Mouse (Mus musculus) gastrocnemius, adult 18-20 months (tissue): ENCODE measurements around the gene Unc13d. TPM values are rescaled to one million over a fixed set of nuclear protein-coding genes. Genes with fewer than 3 reads are reported as not detected.

Source experiments
- DNase-seq: peaks from one replicate; pipeline ENCODE4 v3.0.0; 2021; ENCODE audit warnings: low spot score
- total RNA-seq, 2 experiments: library from RNA; stranded (reverse); gene quantifications; 2 replicates each; pipeline ENCODE4 v1.2.3; 2021

Gene Unc13d
- total RNA-seq, 2 experiments from 2014 or later = 0.23 to 0.88 TPM

DNA sequence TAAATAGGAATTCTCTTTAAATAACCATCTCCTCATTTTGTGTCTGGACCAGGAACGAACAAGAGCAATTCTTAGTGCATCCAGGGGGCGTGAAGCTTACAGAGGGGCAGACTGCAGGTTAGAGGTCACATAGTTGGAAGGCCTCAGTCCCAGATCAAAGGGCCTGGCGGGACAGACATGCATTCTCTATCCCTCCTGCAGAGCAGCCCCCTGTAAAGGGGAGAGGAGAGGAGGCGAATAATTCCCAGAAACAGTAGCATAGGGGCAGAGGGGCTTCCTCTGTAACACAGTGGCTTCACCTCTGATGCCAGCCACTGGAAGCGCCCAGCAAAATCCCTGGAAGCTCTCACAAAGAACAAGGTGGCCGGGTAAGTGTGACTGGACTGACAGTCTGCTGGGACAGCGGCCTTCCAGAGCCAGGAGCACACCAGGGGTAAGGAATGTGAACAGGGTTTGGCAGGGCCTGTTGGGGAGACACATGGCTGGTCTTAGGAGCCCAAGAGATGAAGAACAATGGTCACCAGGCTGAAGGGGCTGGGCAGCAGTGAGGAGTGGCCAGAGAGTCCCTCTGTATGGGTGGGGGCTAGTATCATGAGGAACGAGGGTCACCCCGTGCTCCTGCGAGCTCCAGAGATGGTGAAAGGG, 1.0 kb upstream of the Unc13d start:
- no peak for DNase-seq

DNA sequence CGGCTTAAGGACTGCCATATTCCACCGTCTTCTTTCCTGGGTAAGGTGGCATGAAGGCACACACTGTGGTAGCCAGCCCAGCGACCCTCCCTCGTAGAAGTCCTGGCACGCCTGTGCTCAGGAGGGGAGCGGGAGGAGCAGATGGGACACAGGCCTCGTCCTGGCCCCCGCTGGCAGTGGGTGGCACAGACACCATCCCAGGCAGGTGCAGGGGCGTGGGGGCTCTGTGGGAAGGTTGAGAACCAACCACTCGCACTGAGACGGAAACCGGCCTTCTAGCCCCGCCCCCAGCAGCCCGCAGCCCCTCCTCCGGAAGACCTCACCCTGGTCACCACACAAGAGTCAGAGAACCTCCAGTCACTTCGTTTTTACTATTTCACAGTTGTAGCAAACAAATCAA, 460 bp upstream of the Unc13d start:
- peak; percentile 31 for DNase-seq

DNA sequence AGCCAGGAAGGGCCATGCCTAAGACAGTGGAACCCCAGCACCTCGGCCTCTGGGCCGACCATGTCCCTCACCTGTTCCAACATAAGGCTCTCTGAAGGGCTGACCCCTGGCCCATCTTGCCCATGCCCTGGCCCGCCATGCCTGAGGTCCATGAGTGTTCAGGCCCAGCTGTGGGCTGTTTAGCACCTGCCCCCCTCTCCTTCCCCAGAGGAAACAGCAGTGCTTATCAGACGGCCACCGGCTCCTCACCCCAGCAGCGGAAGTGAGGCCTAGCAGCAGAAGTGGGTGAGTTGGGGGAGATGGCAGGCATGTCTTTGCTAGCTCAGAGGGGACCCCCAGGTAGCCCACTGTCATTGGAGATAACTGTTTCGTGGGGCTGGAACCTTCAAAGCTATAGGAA, 925 bp downstream of the Unc13d start:
- DNase-seq = no peak

DNA sequence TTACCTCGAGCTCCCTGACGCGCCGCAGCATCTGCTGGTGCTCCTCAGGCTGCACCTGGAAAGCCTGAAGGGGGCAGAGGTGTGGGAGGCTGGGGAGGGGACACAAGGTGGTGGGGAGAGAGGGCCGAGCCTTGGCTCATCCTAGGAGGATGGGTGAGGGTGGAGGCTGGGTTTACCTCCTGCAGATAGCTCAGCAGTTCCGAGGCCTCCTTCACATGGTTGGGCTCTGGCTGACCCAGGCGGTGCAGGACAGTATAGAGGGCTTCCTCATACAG, 1.6 kb downstream of the Unc13d start:
- DNase-seq = no peak

DNA sequence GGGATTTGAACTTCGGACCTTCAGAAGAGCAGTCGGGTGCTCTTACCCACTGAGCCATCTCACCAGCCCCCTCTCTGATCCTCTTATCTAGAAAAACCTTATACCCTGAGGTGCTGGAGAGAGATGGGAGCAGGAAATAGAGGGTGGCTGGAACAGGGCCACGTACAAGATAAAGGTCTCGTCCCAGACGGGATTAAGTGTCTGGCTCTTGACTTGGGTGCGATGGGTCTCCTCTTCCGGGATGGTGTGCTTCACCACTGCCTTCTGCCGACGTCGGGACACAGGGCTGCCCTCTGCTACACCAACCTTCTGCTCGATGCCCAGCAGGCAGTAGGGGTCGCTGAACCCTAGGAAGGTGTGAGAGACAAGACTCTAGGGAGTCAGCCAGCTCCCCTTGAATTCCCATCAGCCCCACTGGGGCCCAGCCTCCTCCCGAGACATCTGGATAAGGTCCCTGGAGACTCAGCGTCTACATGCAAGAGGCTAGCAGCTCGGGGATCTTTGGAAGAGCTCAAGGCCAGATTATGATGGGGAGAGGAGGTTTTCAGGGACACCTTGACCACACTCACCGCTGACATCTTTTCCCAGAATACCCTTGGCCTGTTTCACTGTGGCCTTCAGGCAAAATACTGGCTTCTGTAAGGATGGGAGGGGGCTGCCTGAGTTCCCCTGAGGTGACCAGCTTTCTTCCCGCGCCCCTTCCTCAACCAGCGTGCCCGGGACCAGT, 2.1 kb downstream of the Unc13d start:
- DNase-seq = no peak

DNA sequence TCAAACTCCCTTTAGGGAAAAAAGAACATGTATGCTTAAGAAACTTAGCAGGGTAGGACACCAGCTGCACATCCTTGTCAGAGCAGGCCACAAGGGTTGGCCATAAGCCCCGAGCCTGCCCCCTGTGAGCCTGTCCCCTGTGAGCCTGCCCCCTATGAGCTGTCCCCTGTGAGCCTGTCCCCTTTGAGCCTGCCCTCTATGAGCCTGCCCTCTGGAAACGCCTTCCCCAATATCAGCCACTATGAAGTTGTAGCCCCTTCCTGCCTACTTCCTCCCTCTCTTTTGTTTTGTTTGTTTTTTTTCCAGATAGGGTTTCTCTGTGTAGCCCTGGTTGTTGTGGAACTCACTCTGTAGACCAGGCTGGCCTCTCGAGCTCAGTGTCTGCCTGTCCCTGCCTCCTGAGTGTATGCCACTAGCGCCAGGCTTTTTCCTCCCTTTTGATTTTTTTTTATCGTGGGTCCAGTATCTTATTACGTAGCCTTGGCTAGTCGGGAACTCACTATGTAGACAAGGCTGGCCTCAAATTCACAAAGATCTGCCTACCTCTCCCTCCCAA, 3.2 kb downstream of the Unc13d start:
- no peak for DNase-seq

DNA sequence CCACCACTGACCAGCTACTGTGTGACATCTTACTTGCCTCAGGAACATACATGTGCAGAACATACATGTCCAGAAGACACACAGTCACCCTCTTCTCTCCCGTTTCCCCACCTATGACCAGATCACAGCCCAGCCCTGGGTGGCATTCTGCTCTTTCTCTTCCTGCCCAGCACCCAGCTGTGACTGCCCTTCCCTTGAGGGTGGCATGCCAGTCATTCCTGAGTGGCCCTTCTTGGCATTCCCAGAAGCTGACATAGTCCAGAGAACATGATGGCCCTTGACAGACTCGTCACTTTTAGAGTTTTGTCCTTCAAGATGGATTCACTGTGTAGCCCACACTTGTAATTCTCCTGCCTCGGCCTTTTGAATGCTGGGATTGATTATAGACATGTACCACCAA, 5.2 kb downstream of the Unc13d start:
- DNase-seq = no peak

DNA sequence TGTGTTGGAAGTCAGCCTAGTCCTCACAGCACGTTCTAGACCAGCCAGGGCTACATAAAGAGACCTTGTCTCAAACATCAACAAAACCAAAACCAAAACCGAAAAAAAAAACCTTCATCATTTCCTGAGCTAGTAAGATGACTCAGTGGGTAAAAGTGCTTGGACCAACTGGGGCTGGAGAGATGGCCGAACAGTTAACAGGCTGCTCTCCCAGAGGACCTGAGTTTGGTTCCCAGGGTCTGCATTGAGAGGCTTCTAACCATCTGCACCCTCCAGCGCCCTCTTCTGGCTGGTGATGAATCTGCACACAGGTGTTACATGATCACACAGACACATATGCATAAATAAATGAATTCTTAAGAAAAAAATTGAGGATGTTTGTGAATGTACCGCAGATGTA, 6.3 kb downstream of the Unc13d start:
- no peak for DNase-seq

DNA sequence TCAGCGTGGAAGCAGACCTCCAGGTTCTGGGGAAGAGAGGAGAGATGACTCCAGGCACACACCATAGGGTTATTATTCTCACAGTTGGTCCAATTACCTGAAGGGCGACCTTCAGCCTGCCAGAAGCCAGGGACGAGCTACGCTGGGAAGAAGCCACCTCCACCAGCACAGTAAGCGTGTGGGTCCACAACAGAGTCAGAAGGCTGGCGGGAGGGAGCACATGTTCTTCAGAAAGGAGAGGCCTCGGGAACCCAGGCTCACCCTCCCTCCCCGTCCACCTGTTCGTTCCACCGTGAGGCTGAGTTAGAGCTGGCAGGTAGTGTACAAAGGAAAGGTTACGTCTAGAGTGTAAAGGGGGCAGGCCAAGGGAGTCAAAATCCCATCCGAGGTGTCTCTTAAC, 12.4 kb downstream of the Unc13d start:
- no peak for DNase-seq

DNA sequence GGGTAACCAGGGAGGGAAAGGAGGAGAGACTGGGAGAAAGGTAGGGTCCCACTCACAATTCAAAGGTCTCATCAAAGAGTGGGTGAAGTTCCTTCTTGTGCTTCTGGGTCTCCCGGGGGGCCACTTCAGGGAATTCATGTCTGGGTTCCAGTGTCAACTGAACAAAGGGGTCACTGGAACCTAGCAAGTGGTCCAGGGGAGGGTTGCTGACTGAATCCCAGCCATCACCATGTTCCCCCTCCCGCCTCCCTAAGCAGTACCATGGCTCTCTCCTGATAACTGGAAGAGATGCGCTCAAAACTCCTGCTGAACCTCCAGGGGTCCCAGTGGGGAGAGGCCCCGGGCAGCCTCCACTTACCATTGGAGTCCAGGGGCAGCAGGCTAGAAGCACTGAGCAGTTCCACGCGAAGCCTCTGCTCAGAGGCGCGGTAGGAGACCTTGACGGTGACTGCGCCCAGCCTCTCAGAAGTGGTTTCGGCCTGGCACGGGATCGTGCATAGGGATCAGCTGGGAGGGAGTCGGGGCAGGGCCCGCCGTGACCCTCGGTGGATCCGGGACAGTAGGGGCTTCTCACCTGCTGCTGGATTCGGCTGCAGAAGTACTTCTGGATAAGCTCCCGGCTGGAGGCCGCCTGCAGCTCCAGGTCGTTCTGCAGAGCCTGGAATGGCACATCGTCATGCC, 13.4 kb downstream of the Unc13d start:
- no peak for DNase-seq

DNA sequence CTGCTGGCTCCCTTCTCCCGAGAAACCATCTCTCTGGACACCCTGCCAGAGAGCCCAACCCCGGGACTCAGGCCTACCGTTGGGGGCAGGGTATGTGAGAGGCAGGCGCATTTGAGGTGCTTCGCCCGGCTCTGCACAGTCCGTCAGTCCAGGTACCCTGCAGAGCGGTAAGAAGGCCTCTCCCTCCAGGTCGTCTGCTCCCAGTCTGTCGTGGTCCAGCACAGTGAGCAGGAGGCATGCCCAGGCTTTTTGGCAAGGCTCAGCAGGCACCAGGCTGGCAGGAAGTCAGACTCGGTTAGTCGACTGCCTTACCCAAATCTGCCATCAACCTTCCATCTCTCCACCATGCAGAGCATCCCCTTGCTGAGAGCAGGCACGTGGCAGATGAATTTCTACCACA, 14.2 kb downstream of the Unc13d start:
- peak; percentile 21 for DNase-seq

DNA sequence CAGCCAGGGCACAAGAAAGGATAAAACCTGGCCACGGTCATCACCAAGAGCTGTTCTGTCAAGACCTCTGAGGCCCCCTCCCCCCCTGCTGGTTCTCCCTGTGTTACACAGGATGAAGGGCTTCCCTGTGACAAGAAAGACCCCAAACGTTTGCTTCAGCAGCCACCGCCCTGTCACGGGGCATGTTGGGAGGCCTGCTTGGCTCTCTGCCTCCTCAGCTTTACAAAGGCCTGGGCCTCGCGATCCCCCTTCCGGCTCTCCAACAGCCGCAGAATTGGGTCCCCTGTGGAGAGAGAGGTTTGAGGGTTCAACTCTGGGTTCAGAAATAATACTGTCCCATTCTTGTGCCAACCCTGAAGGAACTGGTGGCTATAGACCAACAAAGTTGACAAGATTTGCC, 15.2 kb downstream of the Unc13d start:
- DNase-seq = no peak

DNA sequence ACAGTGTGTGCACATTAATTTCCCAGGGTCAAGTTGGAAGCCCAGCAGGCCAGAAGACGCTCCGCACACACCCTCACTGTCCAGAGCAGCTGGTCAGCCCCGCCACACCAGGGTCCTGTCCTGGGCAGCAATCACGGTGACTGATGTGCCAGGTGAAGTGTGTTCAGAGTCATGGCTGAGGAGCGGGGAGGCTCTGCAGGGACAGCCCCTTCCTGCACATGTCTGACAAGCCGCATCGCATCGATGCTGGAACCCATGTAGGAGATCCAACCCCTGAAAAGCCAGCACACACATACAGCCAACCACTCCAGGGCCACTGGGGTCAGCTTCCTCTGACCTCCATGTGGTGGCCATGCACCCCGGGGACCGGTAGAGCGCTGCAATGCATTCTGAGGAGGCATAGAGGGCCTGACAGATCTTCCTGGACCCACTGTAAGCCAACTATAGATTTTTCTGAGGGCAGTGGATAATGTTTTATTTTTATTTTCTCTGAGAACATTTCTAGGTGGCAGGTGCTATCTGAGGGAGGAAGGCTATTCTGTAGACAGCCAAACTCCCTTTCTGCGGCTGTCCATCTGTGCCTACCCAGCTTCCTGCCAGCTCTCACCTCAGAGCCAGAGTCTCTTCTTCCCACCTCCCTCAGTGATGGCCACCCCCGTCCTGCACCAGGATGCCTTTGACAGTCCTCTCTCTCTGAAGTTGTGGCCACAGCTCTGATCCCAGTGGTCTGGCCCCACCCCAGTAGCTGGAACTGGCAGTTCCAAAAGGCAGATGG, 15.9 kb downstream of the Unc13d start:
- DNase-seq = no peak

DNA sequence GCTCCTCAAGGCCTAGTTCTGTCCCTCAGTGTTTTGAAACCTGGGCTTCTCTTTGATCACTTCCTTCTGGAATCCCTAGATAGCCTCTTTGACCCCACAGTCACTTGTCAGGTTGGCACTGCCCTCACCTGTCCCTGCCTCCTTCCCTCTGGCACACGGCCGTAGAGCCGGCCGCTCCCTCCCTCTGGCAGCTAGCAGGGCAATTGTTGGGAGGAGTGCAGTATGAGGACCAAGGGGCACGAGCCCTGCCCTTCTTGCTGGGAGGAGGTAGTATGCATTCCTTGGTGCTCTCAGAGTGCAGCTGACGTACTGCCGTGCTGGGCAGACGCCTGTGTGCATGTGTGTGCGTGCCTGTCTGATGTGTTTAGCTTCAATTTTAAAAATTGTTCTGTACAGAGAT, 17.2 kb downstream of the Unc13d start:
- no peak for DNase-seq

DNA sequence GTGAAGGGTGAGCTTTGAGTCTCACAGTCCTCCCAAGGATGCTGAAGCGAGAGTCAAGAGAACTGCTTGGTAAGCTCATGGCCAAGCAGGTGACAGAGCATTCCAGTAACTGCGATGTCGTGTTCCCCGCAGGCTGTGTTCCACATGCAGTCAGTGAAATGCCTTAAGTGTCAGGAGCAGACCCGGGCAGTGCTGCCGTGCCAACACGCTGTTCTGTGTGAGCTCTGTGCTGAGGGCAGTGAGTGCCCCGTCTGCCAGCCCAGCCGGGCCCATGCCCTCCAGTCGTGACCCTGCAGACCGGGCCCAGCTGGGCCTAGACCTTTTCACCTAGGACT, 18.1 kb downstream of the Unc13d start:
- no peak for DNase-seq

DNA sequence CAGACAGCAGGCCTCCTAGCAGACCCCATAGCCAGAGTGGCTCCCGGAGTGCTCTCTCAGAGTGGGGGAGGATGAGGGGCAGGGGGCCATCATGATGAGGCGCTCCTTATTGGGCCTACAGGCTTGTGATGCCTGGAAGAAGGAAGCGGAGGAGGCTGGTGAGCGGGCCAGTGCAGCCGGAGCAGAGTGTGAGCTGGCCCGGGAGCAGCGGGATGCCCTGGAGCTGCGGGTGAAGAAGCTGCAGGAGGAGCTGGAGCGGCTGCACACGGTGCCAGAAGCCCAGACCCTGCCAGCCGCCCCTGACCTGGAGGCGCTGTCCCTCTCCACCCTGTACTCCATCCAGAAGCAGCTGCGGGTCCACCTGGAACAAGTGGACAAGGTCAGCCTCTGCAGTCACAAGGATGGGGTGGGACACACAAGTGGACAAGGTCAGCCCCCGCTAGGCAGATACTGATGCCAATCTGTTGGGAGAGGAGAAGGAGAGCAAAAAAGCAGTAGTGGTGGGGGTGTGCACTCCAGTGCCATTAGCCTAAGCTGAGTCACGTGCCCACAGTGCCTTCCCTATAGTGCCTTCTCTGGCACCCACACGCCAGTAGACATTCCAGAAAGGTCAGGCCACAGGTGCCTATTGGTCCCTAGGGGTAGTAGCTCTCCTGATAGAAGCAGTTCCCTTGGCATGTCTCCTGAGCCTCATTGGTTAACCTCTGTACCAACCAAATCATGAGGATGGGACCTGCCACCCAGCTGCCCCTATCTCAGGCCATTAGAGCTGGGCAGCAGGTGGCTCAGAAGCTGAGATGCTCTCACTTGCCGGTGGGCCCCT, 18.7 kb downstream of the Unc13d start:
- DNase-seq = no peak

DNA sequence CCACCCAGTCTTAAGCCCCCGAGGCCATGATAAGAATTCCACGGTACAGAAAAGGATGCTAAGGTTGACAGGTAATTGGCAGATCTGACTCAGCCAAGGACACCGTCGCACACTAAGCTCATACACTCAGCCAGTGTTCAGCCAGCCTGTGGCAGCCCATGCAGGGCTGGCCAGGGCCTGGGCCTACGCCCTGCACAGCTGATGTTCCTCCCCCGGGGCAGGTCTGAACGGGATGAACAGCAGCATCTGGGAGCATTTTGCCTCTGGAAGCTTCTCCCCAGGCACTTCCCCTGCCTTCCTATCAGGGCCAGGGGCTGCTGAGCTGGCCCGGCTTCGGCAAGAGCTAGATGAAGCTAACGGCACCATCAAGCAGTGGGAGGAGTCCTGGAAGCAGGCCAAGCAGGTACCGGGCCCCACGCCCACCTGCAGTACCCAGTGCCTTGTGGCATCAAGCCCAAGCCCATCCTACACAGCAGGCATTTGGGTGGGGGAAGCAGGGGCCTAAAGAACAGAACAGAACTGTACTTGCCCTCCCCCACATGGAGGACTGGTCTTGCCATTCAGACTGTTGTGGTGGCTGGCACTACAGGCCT, 19.6 kb downstream of the Unc13d start:
- DNase-seq = no peak

DNA sequence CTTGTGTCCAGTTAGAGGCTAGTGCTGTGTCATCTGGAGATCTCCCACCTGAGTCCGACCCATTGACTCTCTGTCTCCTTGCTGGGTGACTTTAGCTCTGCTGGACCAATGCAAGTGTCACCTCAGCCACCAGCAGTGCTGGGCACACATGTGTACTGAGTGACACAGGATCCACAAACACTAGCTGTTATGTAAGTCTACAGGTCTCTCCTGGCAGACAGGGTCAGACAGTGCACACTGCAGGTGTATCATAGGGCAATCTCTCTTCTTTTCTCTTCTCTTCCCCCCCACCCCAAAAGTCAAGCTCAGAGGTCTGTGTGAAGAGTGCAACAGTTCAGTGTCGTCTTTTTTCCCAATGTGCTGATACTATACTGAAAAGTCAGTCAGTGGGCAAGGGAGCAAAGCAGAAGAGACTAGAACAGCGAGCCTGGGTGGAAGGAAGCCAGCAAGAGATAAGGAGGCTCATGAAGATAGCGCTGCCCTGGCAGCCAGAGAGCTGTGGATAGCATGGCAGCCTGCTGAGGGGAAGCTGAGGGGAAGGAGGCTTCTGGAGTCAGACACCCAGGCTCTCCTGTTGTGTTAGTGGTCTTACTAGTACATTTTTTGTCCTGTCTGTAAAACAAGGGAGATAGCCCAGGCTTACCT, 20.4 kb downstream of the Unc13d start:
- DNase-seq = no peak

DNA sequence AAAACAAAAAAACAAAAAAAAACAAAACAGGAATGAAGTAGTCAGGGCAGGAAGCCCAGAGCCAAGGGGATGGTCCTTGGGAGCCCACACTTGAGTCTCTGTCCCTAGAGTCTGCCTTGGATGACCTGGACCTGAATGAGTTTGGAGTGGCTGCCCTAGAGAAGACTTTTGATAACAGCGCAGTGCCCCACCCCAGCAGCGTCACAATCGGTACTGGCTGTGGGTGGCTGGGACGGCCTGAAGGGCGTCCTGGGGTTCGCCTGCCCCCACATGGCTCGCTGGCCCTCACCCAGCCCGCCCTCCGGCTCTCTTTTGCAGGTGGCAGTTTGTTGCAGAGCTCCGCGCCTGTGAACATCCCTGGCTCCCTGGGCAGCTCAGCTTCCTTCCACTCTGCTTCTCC, 21.9 kb downstream of the Unc13d start:
- DNase-seq = no peak

DNA sequence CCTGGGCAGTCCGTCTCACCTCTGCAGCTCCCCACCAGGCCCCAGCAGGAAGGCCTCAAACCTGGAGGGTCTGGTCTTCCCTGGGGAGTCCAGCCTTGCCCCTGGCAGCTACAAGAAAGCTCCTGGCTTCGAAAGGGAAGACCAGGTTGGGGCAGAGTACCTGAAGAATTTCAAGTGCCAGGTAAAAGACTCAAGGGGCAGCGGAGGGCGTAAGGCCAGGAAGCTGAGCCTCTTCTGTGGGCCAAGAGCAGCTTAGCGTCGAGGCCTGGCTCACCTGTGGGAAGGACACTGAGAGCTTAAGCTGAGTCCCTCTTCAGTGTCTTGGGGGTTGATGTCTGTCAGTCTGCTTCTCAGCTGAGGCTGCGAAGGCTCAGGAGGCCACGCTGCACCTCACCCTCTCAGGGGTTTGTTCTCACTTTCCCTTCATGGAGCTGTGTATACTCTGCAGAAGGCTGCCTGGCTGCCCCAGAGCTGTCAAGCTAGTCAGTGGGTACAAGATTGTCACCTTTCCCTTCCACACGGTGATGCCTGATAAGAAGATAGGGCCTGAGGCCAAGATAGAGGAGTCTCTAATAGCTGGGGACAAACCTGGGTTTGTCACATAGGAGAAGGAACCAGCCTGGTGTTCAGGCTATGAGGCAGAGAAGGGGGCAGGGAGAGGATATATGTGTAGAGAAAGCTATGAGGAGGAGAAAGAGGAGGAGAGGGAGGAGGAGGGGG, 24.1 kb downstream of the Unc13d start:
- DNase-seq = no peak
